Mouse (Mus musculus) hindbrain, embryonic 15.5 days (tissue): ENCODE results near the gene Grm4. TPM values are rescaled to one million over a fixed set of nuclear protein-coding genes. Genes with fewer than 3 reads are reported as not detected.

ENCODE experiments used
- ATAC-seq: fragments of 200-750 bp; cut with Nextera tagmentation; 2 replicates; pipeline ENCODE4 v1.8.0; 2017; ENCODE audit warnings: low read depth, moderate number of reproducible peaks, moderate TSS enrichment; ENCODE audit not compliant: low FRiP score
- H3K27ac ChIP-seq: fragments of 300-500 bp; sonication (generic); replicated peaks from 2 replicates; pipeline ENCODE4 v1.5.1; 2015; ENCODE audit warnings: mild to moderate bottlenecking, inconsistent platforms
- H3K27me3 ChIP-seq: fragments of 300-500 bp; sonication (generic); 2 replicates; pipeline ENCODE4 v1.6.1; 2015; ENCODE audit warnings: control low read depth, inconsistent platforms
- H3K36me3 ChIP-seq: fragments of 300-500 bp; sonication (generic); 2 replicates; pipeline ENCODE4 v1.6.1; 2015; ENCODE audit warnings: control low read depth, inconsistent platforms
- H3K4me1 ChIP-seq: fragments of 300-500 bp; sonication (generic); replicated peaks from 2 replicates; pipeline ENCODE4 v1.6.1; 2015; ENCODE audit warnings: control low read depth, inconsistent platforms
- H3K4me2 ChIP-seq: fragments of 300-500 bp; sonication (generic); 2 replicates; pipeline ENCODE4 v1.6.1; 2015; ENCODE audit warnings: moderate library complexity, mild to moderate bottlenecking, inconsistent platforms
- H3K4me3 ChIP-seq: fragments of 300-500 bp; sonication (generic); 2 replicates; pipeline ENCODE4 v1.5.1; 2015; ENCODE audit warnings: mild to moderate bottlenecking, inconsistent platforms
- H3K9ac ChIP-seq: fragments of 300-500 bp; sonication (generic); 2 replicates; pipeline ENCODE4 v1.6.1; 2015; ENCODE audit warnings: inconsistent platforms
- H3K9me3 ChIP-seq: fragments of 300-500 bp; sonication (generic); 2 replicates; pipeline ENCODE4 v1.6.1; 2016; ENCODE audit warnings: control low read depth, inconsistent platforms
- WGBS: fragments of 180-500 bp; shearing (Covaris S2); methylation state at CpG from one replicate; pipeline ENCODE4 v1.1.7; 2015; 5-methylcytosine and 5-hydroxymethylcytosine counted together
- polyA plus RNA-seq: library from polyadenylated mRNA; unstranded; fragments of >200 nt; fragmentation: Nextera tagmentation; extraction: Ambion mirVana; gene quantifications from 2 replicates; pipeline ENCODE4 v1.2.1, GENCODE M21; 2015

Grm4 gene
- polyA plus RNA-seq, 1 experiment from 2014 or later: 8.7 TPM

DNA sequence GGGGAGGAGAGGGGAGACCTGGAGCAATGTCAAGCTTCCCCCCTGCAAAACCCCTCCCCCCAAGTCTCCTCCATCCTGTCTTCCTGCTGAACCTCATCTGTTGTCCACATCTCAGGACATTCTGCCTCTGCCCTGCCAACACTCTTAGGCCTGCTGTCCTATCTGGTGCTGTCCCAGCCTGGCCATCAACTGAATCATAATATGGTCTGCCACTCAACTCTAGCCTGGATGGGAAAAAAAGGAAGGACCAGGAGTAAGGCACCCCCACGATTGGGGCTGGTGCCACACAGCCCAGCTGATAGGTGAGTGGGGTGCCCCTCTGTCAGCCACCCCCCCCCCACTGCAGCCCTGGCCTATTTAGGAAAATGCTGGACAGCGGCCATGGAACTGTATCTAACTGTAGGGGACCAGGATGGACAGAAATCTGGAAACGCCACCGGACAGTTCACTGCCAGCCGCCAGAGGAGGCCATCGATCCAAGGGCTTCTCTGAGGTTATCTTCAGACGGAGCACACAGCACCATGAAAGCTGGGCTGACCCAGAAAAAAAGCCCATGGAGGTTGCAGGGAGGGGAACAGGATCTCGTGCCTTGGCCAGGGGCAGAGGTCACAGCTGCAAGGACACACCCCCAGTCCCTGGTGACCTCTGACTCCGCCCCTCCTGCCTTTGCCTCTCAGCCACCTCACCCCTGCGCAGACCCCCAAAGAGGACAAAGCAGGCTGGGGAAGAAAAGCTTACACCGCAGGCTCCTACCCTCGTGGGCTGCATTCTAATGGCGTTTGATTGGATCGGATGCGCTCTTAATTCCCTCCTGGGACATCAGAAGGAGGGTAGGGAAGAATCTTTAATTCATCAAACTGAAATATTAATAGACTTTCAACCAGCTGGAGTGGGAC, 2.3 kb downstream of the Grm4 start:
- H3K27ac ChIP-seq: no peak overlapping the region
- H3K4me1 ChIP-seq: peaks cover 26% of the 10 kb centered on the region
- no peaks in the 10 kb centered on the region for H3K9me3 ChIP-seq
- H3K4me2 ChIP-seq: no peak overlapping the region
- H3K27me3 ChIP-seq: peaks cover 26% of the 10 kb centered on the region
- no peaks in the 10 kb centered on the region for H3K36me3 ChIP-seq
- no peak for ATAC-seq
- WGBS: 19% methylated on average over 15 of the region's 15 CpGs
- H3K9ac ChIP-seq: 0 out of 2 replicates have a peak overlapping the region, but pooled peaks have one; percentile 7
- no peak overlapping the region for H3K4me3 ChIP-seq

DNA sequence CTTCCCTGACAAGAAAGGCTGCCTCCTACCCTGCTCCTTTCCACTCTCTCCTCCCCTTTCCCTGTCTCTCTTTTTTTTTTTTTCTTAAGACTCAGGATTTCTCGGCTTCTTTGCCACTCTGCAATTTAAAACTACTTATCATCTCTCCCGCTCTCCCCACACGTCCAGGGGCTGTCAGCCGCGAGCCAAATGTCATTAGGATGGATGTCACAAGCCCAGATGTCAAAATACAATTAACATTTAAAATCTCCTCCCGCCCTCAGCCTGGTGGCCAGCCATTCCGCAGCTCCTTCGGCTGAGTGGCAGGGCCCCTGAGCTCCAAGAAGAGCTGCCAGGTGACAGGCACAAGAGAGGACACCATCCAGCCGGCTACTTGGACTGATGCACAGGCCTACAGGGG, 2.9 kb downstream of the Grm4 start:
- Histone ChIP-seq H3K9ac (no peak overlapping the region), H3K4me3 (no peak overlapping the region), H3K27me3 (peaks cover 27% of the 10 kb centered on the region), H3K4me1 (peaks cover 32% of the 10 kb centered on the region), H3K27ac (no peak overlapping the region), H3K36me3 (no peaks in the 10 kb centered on the region), H3K9me3 (no peaks in the 10 kb centered on the region), H3K4me2 (no peak overlapping the region)
- ATAC-seq: no peak
- WGBS: 14% methylated on average over 9 of the region's 9 CpGs

DNA sequence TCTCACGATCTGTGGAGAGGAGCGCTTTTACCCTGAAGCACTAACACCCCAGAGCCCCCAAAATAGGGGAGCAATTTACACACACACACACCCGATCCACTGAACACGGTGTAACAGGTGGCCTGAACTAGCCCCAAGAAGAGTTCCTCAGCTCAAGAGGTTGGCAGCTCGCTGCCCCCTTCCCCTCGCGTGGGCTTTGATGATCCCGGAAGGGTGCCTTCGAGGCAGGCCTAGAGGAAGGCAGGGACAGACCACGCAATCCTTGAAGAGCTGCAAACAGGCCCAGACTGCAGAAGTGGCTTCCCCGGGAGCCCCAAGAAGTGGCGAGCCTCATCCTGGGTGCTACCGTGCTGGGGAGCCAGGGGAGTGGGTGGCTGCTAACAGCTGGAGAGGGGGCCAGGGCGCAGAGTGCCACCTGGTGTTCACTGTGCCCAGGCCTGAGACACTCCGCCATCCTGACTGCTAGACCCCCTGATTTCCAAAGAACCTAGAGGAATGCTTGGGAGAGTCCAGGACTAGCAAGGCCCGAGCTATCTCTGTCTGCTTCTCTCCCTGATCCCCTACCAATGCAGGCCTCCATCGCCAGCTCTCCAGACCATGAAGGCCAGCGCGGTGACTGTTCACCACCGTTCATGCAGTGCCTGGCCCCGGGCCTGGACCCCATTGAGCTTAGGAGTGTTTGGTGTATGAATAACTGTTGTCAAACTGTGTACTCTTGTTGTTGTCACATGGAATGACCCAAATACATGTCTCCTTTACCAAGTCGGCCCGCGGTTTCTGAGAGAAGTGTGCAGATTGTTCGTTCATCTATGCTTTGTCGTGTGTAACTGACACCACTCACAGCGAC, 7.1 kb downstream of the Grm4 start:
- H3K4me1 ChIP-seq: peaks cover 57% of the 10 kb centered on the region
- no peaks in the 10 kb centered on the region for H3K9me3 ChIP-seq
- H3K4me2 ChIP-seq: peak overlapping the region; percentile 93
- no peak overlapping the region for H3K9ac ChIP-seq
- no peaks in the 10 kb centered on the region for H3K36me3 ChIP-seq
- H3K27me3 ChIP-seq: peaks cover 16% of the 10 kb centered on the region; the same call in 1 of the 2 replicates
- WGBS: 36% methylated on average over 27 of the region's 27 CpGs
- peak overlapping the region; percentile 61 for H3K4me3 ChIP-seq
- no peak for ATAC-seq
- H3K27ac ChIP-seq: no peak overlapping the region

DNA sequence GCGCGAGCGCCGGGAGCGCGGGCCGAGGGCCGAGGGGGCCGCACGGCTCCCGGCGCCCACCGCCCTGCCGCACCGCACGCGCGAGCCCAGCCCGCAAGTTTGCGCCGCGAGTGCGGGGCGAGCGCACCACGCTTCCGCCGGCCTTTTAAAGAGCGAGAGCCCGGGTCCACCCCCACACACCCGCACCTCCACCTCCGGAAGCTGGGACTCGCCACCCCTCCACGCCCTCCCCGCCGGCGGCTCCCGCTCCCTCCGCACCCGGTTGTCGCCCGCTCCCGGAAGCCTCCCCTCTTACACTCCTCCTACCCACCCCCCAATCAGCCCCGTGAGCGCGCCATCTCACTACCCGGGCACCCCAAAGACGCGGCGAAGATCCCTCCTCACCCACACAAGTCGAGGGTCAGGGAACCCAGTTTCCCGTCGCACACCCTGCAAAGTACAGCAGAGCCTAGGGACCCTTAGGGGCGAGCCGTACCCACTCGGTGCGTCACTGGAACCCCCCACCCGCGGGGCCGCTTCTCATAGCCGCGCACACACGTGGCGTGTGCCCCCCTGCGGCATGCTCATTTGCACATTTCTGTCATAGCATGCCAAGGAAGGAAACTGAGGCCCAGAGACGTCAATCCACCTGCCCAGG, 7.8 kb downstream of the Grm4 start:
- 1% methylated on average over 44 of the region's 66 CpGs for WGBS
- peaks cover 52% of the 10 kb centered on the region for H3K4me1 ChIP-seq
- H3K27me3 ChIP-seq: peaks cover 16% of the 10 kb centered on the region; the same call in 1 of the 2 replicates

DNA sequence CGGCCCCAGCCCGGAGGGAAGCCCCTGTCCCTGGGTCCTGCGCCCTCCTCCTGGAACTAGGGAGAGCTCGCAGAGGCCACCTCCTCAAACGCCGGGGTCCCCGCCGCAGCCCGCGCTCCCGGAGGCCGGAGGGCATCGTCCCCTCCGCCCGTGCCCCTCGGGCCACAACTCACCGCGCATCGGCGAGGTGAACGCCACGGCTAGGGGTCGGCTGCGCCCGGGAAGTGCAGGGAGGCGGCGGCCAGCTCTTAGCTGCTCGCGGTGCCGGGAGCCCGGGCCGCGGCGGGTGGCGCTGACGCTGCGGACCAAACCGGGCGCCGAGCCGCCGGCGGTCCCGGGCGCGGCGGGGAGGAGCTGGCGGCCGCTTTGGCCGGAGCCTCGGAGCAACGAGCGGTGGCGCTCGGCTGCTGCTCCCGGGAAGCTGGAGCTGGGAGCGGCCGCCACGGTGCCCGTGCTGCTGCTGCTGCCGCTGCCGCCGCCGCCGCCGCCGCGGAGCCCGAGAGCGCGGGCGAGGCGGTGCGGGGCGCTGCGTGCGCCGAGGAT, 8.5 kb downstream of the Grm4 start:
- H3K9me3 ChIP-seq: no peaks in the 10 kb centered on the region
- H3K36me3 ChIP-seq: no peaks in the 10 kb centered on the region
- no peak for ATAC-seq
- peak overlapping the region; percentile 61 for H3K4me3 ChIP-seq
- WGBS: 0% methylated on average over 31 of the region's 78 CpGs
- peak overlapping the region; percentile 81 for H3K9ac ChIP-seq
- peak overlapping the region; percentile 68 for H3K27ac ChIP-seq
- peaks cover 16% of the 10 kb centered on the region; the same call in 1 of the 2 replicates for H3K27me3 ChIP-seq
- H3K4me2 ChIP-seq: peak overlapping the region; percentile 93
- H3K4me1 ChIP-seq: peaks cover 49% of the 10 kb centered on the region

More for the DNA sequence above, 7.8 kb downstream of the Grm4 start:
- Histone ChIP-seq H3K9me3 (no peaks in the 10 kb centered on the region), H3K27ac (peak overlapping the region; percentile 68), H3K9ac (peak overlapping the region; percentile 81), H3K4me2 (peak overlapping the region; percentile 93), H3K36me3 (no peaks in the 10 kb centered on the region), H3K4me3 (peak overlapping the region; percentile 61)
- peak; percentile 19; the same call in 1 of the 2 replicates for ATAC-seq

DNA sequence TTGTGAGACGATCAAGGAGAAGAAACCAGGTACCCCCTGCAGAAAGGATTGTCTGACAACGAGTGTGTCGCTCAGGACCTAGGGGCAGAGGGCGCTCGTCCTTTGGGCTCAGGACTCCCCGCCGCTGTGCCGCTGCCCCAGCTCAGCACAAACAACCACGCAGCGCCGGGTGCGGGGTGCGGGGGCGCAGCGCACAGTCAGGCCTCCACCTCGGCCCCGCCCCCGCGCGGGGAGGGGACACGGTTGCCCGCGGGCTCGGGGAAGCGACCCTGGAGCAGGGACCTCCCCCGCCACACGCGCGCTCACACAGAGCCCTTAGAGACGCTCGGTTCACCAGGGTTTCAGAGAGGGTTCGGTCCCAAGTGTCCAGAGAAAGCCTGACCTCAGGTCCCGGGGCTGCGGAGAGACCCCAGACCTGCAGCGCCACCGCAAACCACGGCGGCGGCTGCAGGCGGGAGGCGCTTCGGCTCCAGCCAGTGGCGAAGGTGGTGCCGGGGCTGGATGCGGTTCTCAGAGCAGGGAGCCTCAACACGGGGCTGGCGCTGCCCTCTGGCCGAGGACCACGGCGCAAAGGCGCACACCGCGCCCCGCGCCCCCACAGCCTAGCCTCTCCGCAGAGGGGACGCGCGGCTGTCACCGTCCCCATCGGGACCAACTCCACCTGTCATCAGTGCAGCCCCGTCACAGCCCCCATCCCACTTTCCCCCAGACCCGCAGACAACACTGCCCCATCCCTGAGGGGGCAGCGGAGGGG, 9.2 kb downstream of the Grm4 start:
- peaks cover 49% of the 10 kb centered on the region for H3K4me1 ChIP-seq
- H3K27me3 ChIP-seq: peaks cover 18% of the 10 kb centered on the region; the same call in 1 of the 2 replicates
- peak overlapping the region; percentile 81 for H3K9ac ChIP-seq

DNA sequence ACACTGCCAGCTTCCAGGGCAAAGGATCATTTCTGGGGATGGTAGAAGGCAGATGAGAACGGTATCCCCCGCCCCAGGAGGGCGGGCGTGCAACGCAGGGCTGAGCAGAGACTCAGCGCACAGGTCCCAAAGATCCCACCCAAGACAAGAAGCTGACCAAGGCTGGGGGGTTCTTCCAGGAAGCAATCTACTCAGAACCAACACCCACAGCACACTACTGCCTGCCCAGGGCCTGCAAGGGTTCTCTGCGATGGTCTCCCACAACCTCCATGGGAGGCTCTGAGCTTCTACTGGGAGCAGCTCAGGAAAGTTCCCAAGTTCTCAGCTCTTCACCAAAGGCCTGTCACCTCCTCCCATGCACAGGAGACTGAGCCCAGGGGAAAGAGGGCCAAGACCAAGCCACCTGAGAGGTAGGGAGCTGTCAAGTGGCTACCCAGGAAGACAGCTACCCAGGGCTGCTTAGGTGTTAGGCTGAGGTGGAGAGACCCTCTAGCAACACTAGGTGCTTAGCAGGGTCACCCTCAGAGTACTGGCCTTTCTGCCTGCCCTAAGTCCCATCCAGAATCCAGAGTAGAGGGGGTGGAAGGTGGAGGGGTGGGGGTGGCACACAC, 10.0 kb downstream of the Grm4 start:
- H3K27ac ChIP-seq: 0 out of 2 replicates have a peak overlapping the region, but pooled peaks have one; percentile 68
- ATAC-seq: no peak

More for the DNA sequence above, 9.2 kb downstream of the Grm4 start:
- Histone ChIP-seq H3K27ac (peak overlapping the region; percentile 68), H3K4me2 (peak overlapping the region; percentile 93), H3K9me3 (no peaks in the 10 kb centered on the region), H3K36me3 (no peaks in the 10 kb centered on the region), H3K4me3 (peak overlapping the region; percentile 61)
- ATAC-seq: peak; percentile 36; the same call in 1 of the 2 replicates
- under 1% methylated on average over 59 of the region's 64 CpGs for WGBS

DNA sequence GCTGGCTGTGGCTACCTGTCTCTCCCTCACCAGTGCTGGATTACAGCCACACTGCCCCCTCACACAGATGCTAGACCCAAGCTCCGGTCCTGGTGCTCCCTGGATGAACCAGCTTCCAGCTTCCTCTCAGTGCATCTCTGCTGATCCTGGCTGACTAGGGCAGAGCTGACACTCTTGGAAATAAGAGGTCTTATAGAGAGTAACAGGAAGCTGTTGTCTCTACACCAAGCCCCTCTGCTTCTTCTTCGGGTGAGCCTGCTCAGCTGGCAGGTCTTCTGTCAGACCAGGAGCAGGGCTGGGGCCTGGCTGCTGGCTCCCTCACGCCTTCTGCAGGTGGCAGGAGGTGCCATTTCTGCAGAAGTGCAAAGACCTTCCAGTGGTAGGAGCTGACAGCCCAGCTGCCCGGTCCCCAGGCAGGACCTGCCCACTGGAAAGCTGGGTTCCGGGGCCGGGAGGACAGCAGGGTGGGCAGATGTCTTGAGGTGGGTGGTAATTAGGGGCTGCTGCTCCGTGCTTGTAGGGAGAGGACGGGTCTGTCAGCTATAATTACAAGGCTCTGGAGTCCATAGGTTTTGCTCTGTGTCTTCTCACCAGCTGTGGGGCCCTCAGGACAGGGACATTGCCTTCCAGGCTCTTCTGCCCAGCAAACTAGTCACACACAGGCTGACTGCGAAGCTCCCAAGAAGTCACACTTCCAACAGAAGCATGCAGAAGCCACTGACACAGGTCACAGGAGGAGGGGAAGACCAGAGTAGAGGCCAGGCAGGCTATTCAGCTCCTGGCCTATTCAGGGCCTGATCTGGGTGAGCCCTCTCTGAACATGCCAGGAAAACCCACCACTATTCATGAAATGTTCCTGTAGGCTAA, 10.7 kb downstream of the Grm4 start:
- Histone ChIP-seq H3K4me2 (peak overlapping the region; percentile 93), H3K4me1 (peaks cover 56% of the 10 kb centered on the region)
- ATAC-seq: no peak

More for the DNA sequence above, 10.0 kb downstream of the Grm4 start:
- Histone ChIP-seq H3K36me3 (no peaks in the 10 kb centered on the region), H3K4me1 (peaks cover 50% of the 10 kb centered on the region), H3K9ac (peak overlapping the region; percentile 81; the same call in 1 of the 2 replicates), H3K4me2 (peak overlapping the region; percentile 93), H3K4me3 (peak overlapping the region; percentile 61), H3K9me3 (no peaks in the 10 kb centered on the region), H3K27me3 (peaks cover 18% of the 10 kb centered on the region; the same call in 1 of the 2 replicates)
- WGBS: 92% methylated on average over 7 of the region's 7 CpGs

DNA sequence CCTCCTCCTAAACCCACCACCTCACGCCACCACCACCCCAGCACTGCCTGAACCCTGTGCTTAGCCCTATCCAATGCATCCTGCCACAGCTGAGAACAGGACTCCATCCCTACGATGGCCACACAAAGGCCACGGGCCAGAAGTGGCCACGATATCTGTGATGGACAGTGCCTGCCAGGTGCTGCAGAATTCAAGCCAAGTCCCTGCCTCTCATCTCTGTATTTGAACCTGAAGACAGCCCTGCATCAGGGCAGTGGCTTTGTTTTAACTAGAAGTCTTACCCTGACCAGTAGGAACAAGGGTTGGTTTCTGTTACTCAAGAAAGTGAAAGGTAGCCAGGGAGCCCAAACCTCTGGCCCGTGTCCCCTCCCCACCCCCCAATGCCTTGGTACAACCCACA, 12.1 kb downstream of the Grm4 start:
- Histone ChIP-seq H3K9ac (no peak overlapping the region), H3K27me3 (peaks cover 11% of the 10 kb centered on the region; the same call in 1 of the 2 replicates), H3K9me3 (no peaks in the 10 kb centered on the region), H3K4me1 (peaks cover 63% of the 10 kb centered on the region), H3K4me3 (no peak overlapping the region), H3K4me2 (no peak overlapping the region), H3K36me3 (no peaks in the 10 kb centered on the region), H3K27ac (no peak overlapping the region)
- 74% methylated on average over 5 of the region's 5 CpGs for WGBS
- ATAC-seq: no peak

More for the DNA sequence above, 10.7 kb downstream of the Grm4 start:
- WGBS: 42% methylated on average over 9 of the region's 9 CpGs
- no peaks in the 10 kb centered on the region for H3K9me3 ChIP-seq
- H3K27me3 ChIP-seq: peaks cover 18% of the 10 kb centered on the region; the same call in 1 of the 2 replicates
- H3K4me3 ChIP-seq: no peak overlapping the region
- no peak overlapping the region for H3K9ac ChIP-seq
- no peaks in the 10 kb centered on the region for H3K36me3 ChIP-seq
- no peak overlapping the region for H3K27ac ChIP-seq

DNA sequence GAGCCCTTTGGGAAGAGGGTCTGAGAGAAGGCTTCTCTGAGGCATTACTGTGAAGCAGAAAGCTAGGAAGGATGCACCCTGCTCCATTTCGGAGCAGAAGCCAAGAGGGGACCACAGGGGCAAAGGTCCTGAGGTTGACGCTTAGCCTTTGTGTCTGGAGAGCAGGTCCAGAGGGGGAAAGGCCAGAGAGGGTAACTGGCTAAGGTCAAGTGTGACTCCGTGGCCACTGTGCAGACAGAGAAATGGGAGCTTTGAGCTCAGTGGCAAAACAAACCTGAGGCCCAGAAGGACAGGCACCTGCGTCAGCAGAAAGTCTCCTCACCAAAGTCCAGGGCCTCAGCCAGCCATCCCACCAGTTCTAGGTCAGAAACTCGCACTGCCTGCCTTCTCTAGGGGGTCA, 12.7 kb downstream of the Grm4 start:
- Histone ChIP-seq H3K9me3 (no peaks in the 10 kb centered on the region), H3K27ac (no peak overlapping the region), H3K27me3 (peaks cover 9% of the 10 kb centered on the region; the same call in 1 of the 2 replicates), H3K4me3 (no peak overlapping the region), H3K36me3 (no peaks in the 10 kb centered on the region), H3K9ac (no peak overlapping the region), H3K4me1 (peaks cover 63% of the 10 kb centered on the region), H3K4me2 (no peak overlapping the region)
- ATAC-seq: no peak
- 64% methylated on average over 5 of the region's 5 CpGs for WGBS
